Mouse (Mus musculus): ENCODE measurements around the gene Vps29. TPM values are rescaled to one million over a fixed set of nuclear protein-coding genes. Genes with fewer than 3 reads are reported as not detected.

The Vps29 gene
- polyA plus RNA-seq, 1 experiment from 2014 or later: 193 TPM

- Histone ChIP-seq H3K36me3 (ENCODE audit: insufficient read depth, low read length) (peaks cover 28% of the 10 kb centered on the region), H3K27me3 (replicated peaks; ENCODE audit: insufficient read depth, low read length) (no peaks in the 10 kb centered on the region)
- TF ChIP-seq CTCF (IDR thresholded peaks at IDR 0.05): no peak
- no peak for TF ChIP-seq EP300 (IDR thresholded peaks at IDR 0.05)
These were observed 23.1 kb downstream of the Vps29 start for GRCm38 (mm10) chr5:122377101-122377833.

GRCm38 (mm10) chr5:122378171-122378570 is 24.0 kb downstream of the Vps29 start:
- Histone ChIP-seq H3K4me2 (replicated peaks; ENCODE audit: low read depth, low read length) (no peak overlapping the region), H3K36me3 (ENCODE audit: insufficient read depth, low read length) (peaks cover 28% of the 10 kb centered on the region), H3K4me1 (ENCODE audit: insufficient read depth, low read depth, low read length) (no peaks in the 10 kb centered on the region), H3K27ac (ENCODE audit: low read length) (no peak overlapping the region), H3K9ac (replicated peaks; ENCODE audit: low read depth) (no peak overlapping the region), H3K27me3 (replicated peaks; ENCODE audit: insufficient read depth, low read length) (no peaks in the 10 kb centered on the region), H3K9me3 (ENCODE audit: low read length) (no peaks in the 10 kb centered on the region), H3K4me3 (ENCODE audit: low read depth, low read length) (no peak overlapping the region)
- ATAC-seq (no peak), DNase-seq (ENCODE audit: low spot score) (no peak)
- WGBS: 92% methylated on average over 12 of the region's 12 CpGs
- TF ChIP-seq EP300 (IDR thresholded peaks at IDR 0.05) (no peak), CTCF (IDR thresholded peaks at IDR 0.05) (no peak)

More at GRCm38 (mm10) chr5:122377101-122377833, 23.1 kb downstream of the Vps29 start:
- ATAC-seq (no peak), DNase-seq (ENCODE audit: low spot score) (no peak)
- H3K4me2 ChIP-seq (replicated peaks; ENCODE audit: low read depth, low read length): no peak overlapping the region
- no peak overlapping the region for H3K27ac ChIP-seq (ENCODE audit: low read length)
- 87% methylated on average over 4 of the region's 4 CpGs for WGBS
- H3K4me3 ChIP-seq (ENCODE audit: low read depth, low read length): no peak overlapping the region
- H3K9me3 ChIP-seq (ENCODE audit: low read length): no peaks in the 10 kb centered on the region
- no peak overlapping the region for H3K9ac ChIP-seq (replicated peaks; ENCODE audit: low read depth)
- 0 out of 2 replicates have a peak, but pooled peaks cover 2% of the 10 kb centered on the region for H3K4me1 ChIP-seq (ENCODE audit: insufficient read depth, low read depth, low read length)

- Histone ChIP-seq H3K9ac (replicated peaks; ENCODE audit: low read depth) (no peak overlapping the region), H3K27ac (ENCODE audit: low read length) (no peak overlapping the region), H3K4me3 (ENCODE audit: low read depth, low read length) (no peak overlapping the region), H3K4me1 (ENCODE audit: insufficient read depth, low read depth, low read length) (no peaks in the 10 kb centered on the region), H3K27me3 (replicated peaks; ENCODE audit: insufficient read depth, low read length) (no peaks in the 10 kb centered on the region), H3K9me3 (ENCODE audit: low read length) (no peaks in the 10 kb centered on the region), H3K4me2 (replicated peaks; ENCODE audit: low read depth, low read length) (no peak overlapping the region), H3K36me3 (ENCODE audit: insufficient read depth, low read length) (peaks cover 27% of the 10 kb centered on the region)
- 45% methylated on average over 11 of the region's 11 CpGs for WGBS
- TF ChIP-seq EP300 (IDR thresholded peaks at IDR 0.05) (no peak), CTCF (IDR thresholded peaks at IDR 0.05) (peak; percentile 95)
- ATAC-seq (peak; percentile 79), DNase-seq (ENCODE audit: low spot score) (peak; percentile 84)
These were observed 25.4 kb downstream of the Vps29 start for GRCm38 (mm10) chr5:122379374-122380155.

GRCm38 (mm10) chr5:122390006-122390405 is 35.8 kb downstream of the Vps29 start:
- DNase-seq (ENCODE audit: low spot score): no peak
- ATAC-seq: no peak
- peaks cover 3% of the 10 kb centered on the region; the same call in 1 of the 2 replicates for H3K4me1 ChIP-seq (ENCODE audit: insufficient read depth, low read depth, low read length)
- no peak overlapping the region for H3K27ac ChIP-seq (ENCODE audit: low read length)
- no peak overlapping the region for H3K4me3 ChIP-seq (ENCODE audit: low read depth, low read length)
- H3K9ac ChIP-seq (replicated peaks; ENCODE audit: low read depth): no peak overlapping the region
- H3K27me3 ChIP-seq (replicated peaks; ENCODE audit: insufficient read depth, low read length): no peaks in the 10 kb centered on the region
- H3K4me2 ChIP-seq (replicated peaks; ENCODE audit: low read depth, low read length): no peak overlapping the region
- no peaks in the 10 kb centered on the region for H3K9me3 ChIP-seq (ENCODE audit: low read length)
- TF ChIP-seq EP300 (IDR thresholded peaks at IDR 0.05) (no peak), CTCF (IDR thresholded peaks at IDR 0.05) (no peak)
- H3K36me3 ChIP-seq (ENCODE audit: insufficient read depth, low read length): no peaks in the 10 kb centered on the region
- 85% methylated on average over 5 of the region's 5 CpGs for WGBS

GRCm38 (mm10) chr5:122390671-122391070 is 36.5 kb downstream of the Vps29 start:
- TF ChIP-seq CTCF (IDR thresholded peaks at IDR 0.05): no peak
- no peak for ATAC-seq
- Histone ChIP-seq H3K27ac (ENCODE audit: low read length) (no peak overlapping the region), H3K4me2 (replicated peaks; ENCODE audit: low read depth, low read length) (no peak overlapping the region), H3K4me3 (ENCODE audit: low read depth, low read length) (no peak overlapping the region), H3K36me3 (ENCODE audit: insufficient read depth, low read length) (no peaks in the 10 kb centered on the region), H3K4me1 (ENCODE audit: insufficient read depth, low read depth, low read length) (peaks cover 3% of the 10 kb centered on the region; the same call in 1 of the 2 replicates), H3K9me3 (ENCODE audit: low read length) (no peaks in the 10 kb centered on the region), H3K27me3 (replicated peaks; ENCODE audit: insufficient read depth, low read length) (no peaks in the 10 kb centered on the region), H3K9ac (replicated peaks; ENCODE audit: low read depth) (no peak overlapping the region)
- no peak for DNase-seq (ENCODE audit: low spot score)

DNA sequence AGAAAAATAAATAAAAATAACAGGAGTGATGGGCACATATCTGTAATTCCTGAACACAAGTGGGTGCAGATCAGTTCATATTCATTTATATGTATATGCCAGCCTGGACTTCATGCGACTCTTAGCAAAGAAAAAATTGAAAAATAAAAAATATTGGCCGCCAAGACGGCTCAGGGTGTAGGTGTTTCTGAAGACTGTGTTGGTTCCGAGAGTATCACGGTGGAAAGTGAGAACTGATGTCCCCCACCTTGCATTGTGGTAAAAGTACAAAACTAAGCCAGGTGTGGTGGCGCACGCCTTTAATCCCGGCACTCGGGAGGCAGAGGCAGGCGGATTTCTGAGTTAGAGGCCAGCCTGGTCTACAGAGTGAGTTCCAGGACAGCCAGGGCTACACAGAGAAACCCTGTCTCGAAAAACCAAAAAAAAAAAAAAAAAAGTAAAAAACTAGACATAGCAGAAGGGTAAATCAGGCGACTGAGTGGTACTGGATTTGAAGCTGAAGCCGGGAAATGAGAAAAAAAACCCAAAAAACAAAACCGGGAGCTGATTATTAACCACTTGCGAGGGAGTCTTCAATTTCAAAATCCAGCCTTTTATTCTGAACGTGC is 37.1 kb downstream of the Vps29 start:
- H3K4me2 ChIP-seq (replicated peaks; ENCODE audit: low read depth, low read length): no peak overlapping the region
- no peak for TF ChIP-seq CTCF (IDR thresholded peaks at IDR 0.05)
- TF ChIP-seq EP300 (IDR thresholded peaks at IDR 0.05): no peak
- H3K9ac ChIP-seq (replicated peaks; ENCODE audit: low read depth): no peak overlapping the region
- no peak for DNase-seq (ENCODE audit: low spot score)
- H3K27me3 ChIP-seq (replicated peaks; ENCODE audit: insufficient read depth, low read length): no peaks in the 10 kb centered on the region
- no peak overlapping the region for H3K27ac ChIP-seq (ENCODE audit: low read length)
- H3K4me3 ChIP-seq (ENCODE audit: low read depth, low read length): peak overlapping the region; percentile 70
- WGBS: 50% methylated on average over 15 of the region's 16 CpGs
- peaks cover 3% of the 10 kb centered on the region; the same call in 1 of the 2 replicates for H3K4me1 ChIP-seq (ENCODE audit: insufficient read depth, low read depth, low read length)
- H3K36me3 ChIP-seq (ENCODE audit: insufficient read depth, low read length): no peaks in the 10 kb centered on the region
- H3K9me3 ChIP-seq (ENCODE audit: low read length): no peaks in the 10 kb centered on the region
- ATAC-seq: no peak
